Mouse (Mus musculus) central nervous system, embryonic 14 days (tissue): Measurements from ENCODE around the gene Gm13698. TPM values are rescaled to one million over a fixed set of nuclear protein-coding genes. Genes with fewer than 3 reads are reported as not detected.

ENCODE experiments used
- polyA plus RNA-seq: library from polyadenylated mRNA; depleted of rRNA; stranded (reverse); fragments of >200 nt; gene quantifications from 2 replicates; pipeline ENCODE4 v1.2.3, GENCODE M21; 2012; rRNA removed

Gm13698 gene
- polyA plus RNA-seq: not detected in 2 replicates

DNA sequence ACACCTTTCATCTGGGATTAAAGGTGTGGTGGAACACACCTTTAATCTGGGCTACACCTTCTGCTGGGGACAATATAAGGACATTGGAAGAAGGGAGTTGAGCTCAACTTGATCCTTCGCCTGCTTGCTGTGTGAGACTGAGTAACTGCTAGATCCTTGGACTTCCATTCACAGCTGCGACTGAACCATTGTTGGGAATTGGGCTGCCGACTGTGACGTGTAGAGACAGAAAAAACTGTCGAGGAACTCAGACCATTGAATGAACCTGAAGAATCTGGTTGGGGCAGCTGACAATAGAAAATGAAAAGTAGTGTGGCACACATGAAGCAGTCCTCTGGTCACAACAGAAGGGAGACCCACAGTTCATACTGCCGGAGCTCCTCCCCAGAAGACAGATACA lies at the start of gene Gm13698:
Gm13698 (plus strand) TSS at position 301 of the 400 bp plus-strand sequence.

DNA sequence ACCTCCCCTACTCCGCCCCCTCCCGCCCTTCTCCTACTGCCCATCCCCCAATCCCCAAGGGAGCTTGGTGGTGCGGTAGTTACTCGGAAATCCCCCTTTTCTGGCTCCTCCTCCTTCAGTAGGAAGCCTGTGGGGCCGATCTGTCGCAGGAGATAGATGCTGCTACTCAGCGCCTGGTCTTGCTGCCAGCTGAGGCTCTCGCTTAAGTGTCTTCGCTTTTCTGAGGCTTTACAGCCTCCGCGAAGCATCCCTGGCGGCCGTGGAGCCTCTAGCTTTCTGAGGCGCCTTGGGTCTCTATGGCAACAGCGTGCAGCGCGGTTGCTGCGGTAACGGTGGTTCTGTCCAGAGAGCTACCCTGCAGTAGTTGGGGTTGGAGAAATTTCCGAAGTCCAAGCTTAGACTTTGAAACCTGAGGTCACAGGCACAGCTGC lies 14.5 kb upstream of the Gm13698 start, which contains the start of gene Zswim2:
Zswim2 (minus strand) TSS at position 298 of the 431 bp plus-strand sequence.

DNA sequence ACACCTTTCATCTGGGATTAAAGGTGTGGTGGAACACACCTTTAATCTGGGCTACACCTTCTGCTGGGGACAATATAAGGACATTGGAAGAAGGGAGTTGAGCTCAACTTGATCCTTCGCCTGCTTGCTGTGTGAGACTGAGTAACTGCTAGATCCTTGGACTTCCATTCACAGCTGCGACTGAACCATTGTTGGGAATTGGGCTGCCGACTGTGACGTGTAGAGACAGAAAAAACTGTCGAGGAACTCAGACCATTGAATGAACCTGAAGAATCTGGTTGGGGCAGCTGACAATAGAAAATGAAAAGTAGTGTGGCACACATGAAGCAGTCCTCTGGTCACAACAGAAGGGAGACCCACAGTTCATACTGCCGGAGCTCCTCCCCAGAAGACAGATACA lies 5.7 kb downstream of the Gm13698 start, which contains the start of gene Gm13693:
Gm13693 (plus strand) TSS at position 301 of the 400 bp plus-strand sequence.

DNA sequence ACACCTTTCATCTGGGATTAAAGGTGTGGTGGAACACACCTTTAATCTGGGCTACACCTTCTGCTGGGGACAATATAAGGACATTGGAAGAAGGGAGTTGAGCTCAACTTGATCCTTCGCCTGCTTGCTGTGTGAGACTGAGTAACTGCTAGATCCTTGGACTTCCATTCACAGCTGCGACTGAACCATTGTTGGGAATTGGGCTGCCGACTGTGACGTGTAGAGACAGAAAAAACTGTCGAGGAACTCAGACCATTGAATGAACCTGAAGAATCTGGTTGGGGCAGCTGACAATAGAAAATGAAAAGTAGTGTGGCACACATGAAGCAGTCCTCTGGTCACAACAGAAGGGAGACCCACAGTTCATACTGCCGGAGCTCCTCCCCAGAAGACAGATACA lies 11.5 kb downstream of the Gm13698 start, which contains the start of gene Gm13695:
Gm13695 (plus strand) TSS at position 301 of the 400 bp plus-strand sequence.

DNA sequence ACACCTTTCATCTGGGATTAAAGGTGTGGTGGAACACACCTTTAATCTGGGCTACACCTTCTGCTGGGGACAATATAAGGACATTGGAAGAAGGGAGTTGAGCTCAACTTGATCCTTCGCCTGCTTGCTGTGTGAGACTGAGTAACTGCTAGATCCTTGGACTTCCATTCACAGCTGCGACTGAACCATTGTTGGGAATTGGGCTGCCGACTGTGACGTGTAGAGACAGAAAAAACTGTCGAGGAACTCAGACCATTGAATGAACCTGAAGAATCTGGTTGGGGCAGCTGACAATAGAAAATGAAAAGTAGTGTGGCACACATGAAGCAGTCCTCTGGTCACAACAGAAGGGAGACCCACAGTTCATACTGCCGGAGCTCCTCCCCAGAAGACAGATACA lies 17.3 kb downstream of the Gm13698 start, which contains the start of gene Gm13696:
Gm13696 (plus strand) TSS at position 301 of the 400 bp plus-strand sequence.

DNA sequence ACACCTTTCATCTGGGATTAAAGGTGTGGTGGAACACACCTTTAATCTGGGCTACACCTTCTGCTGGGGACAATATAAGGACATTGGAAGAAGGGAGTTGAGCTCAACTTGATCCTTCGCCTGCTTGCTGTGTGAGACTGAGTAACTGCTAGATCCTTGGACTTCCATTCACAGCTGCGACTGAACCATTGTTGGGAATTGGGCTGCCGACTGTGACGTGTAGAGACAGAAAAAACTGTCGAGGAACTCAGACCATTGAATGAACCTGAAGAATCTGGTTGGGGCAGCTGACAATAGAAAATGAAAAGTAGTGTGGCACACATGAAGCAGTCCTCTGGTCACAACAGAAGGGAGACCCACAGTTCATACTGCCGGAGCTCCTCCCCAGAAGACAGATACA lies 23.1 kb downstream of the Gm13698 start, which contains the start of gene Gm13694:
Gm13694 (plus strand) TSS at position 301 of the 400 bp plus-strand sequence.

DNA sequence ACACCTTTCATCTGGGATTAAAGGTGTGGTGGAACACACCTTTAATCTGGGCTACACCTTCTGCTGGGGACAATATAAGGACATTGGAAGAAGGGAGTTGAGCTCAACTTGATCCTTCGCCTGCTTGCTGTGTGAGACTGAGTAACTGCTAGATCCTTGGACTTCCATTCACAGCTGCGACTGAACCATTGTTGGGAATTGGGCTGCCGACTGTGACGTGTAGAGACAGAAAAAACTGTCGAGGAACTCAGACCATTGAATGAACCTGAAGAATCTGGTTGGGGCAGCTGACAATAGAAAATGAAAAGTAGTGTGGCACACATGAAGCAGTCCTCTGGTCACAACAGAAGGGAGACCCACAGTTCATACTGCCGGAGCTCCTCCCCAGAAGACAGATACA lies 28.9 kb downstream of the Gm13698 start, which contains the start of gene Gm13697:
Gm13697 (plus strand) TSS at position 301 of the 400 bp plus-strand sequence.

DNA sequence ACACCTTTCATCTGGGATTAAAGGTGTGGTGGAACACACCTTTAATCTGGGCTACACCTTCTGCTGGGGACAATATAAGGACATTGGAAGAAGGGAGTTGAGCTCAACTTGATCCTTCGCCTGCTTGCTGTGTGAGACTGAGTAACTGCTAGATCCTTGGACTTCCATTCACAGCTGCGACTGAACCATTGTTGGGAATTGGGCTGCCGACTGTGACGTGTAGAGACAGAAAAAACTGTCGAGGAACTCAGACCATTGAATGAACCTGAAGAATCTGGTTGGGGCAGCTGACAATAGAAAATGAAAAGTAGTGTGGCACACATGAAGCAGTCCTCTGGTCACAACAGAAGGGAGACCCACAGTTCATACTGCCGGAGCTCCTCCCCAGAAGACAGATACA lies 34.8 kb downstream of the Gm13698 start, which contains the start of gene Gm13691:
Gm13691 (plus strand) TSS at position 301 of the 400 bp plus-strand sequence.

Other genes starting within 250 kb of the Gm13698 start
- 11.8 and 19.9 TPM in 2 replicates for gene Itgav, start 231.3 kb upstream of the Gm13698 start, polyA plus RNA-seq
- gene Fam171b, start 143.1 kb upstream of the Gm13698 start, polyA plus RNA-seq: 36.2 and 39.3 TPM in 2 replicates
- not detected in 2 replicates for gene Zswim2, start 14.5 kb upstream of the Gm13698 start, polyA plus RNA-seq
- not detected in 2 replicates for gene Gm13693, start 5.8 kb downstream of the Gm13698 start, polyA plus RNA-seq
- gene Gm13695, start 11.6 kb downstream of the Gm13698 start, polyA plus RNA-seq: not detected in 2 replicates
- gene Gm13696, start 17.4 kb downstream of the Gm13698 start, polyA plus RNA-seq: not detected in 2 replicates
- not detected in 2 replicates for gene Gm13694, start 23.2 kb downstream of the Gm13698 start, polyA plus RNA-seq
- gene Gm13697, start 29.1 kb downstream of the Gm13698 start, polyA plus RNA-seq: not detected in 2 replicates
- not detected in 2 replicates for gene Gm13691, start 34.9 kb downstream of the Gm13698 start, polyA plus RNA-seq